Mouse (Mus musculus) small intestine, adult 2 months (tissue): Measurements from ENCODE around the gene Kcne3.

Source experiments
- CTCF ChIP-seq: fragments of 200-500 bp; IDR thresholded peaks from 2 replicates; pipeline ENCODE4 v1.5.1; 2012; ENCODE audit warnings: low read depth, mild to moderate bottlenecking, control low read depth, inconsistent platforms, low read length, moderate library complexity, mixed read lengths; ENCODE audit not compliant: insufficient replicate concordance, insufficient read length; ENCODE audit errors: extremely low read depth
- POLR2A ChIP-seq: fragments of 200-500 bp; IDR thresholded peaks from 2 replicates; pipeline ENCODE4 v1.6.1; 2012; ENCODE audit warnings: low read depth, mild to moderate bottlenecking, control low read depth, inconsistent platforms, low read length, moderate library complexity

GRCm38 (mm10) chr7:100168654-100169053 is 7.6 kb upstream of the Kcne3 start:
- TF ChIP-seq POLR2A, result no peak
- TF ChIP-seq CTCF, result no peak
